Comparison of ENCODE assay signal across 8 mouse cellular contexts in genomic region chr11:20561323-20562002, GRCm38 (mm10). TPM values are rescaled to one million over a fixed set of nuclear protein-coding genes. Genes with fewer than 3 reads are reported as not detected.
A peak's percentile ranks its signal among the peaks of the same experiment; 100 is the strongest.
DNase-seq lines count a peak whose midpoint lies in the region; ATAC-seq and TF ChIP-seq lines count a peak whose summit lies in the region.

No protein-coding gene starts in this region.

- no peaks in the 10 kb centered on the region for H3K9me3 ChIP-seq in erythroblast, embryonic 14.5 days (ENCODE audit: control insufficient read depth, low read length)
- peaks cover 5% of the 10 kb centered on the region; the same call in 1 of the 2 replicates for H3K9me3 ChIP-seq in limb, embryonic 14.5 days (ENCODE audit: control insufficient read depth, low read length)
- H3K9me3 ChIP-seq in midbrain, embryonic 13.5 days: 0 out of 2 replicates have a peak, but pooled peaks cover 4% of the 10 kb centered on the region

- ATAC-seq in limb, embryonic 14.5 days (ENCODE audit: low FRiP score, low read depth): peak; percentile 92
- peak; percentile 98 for ATAC-seq in midbrain, embryonic 13.5 days

- H3K4me1 ChIP-seq in kidney, adult 2 months (ENCODE audit: control insufficient read depth, insufficient read depth, low read length): peaks cover 3% of the 10 kb centered on the region; the same call in 1 of the 2 replicates
- H3K4me1 ChIP-seq in erythroblast, embryonic 14.5 days (ENCODE audit: control insufficient read depth): peaks cover 61% of the 10 kb centered on the region
- peaks cover 32% of the 10 kb centered on the region for H3K4me1 ChIP-seq in limb, embryonic 14.5 days (ENCODE audit: control insufficient read depth, insufficient read depth, low read length)
- H3K4me1 ChIP-seq in midbrain, embryonic 13.5 days (replicated peaks): peaks cover 11% of the 10 kb centered on the region

- H3K9ac ChIP-seq in limb, embryonic 14.5 days (ENCODE audit: low read depth, low read length, severe bottlenecking): 0 out of 2 replicates have a peak overlapping the region, but pooled peaks have one; percentile 32
- peak overlapping the region; percentile 51 for H3K9ac ChIP-seq in midbrain, embryonic 13.5 days (replicated peaks)

- no peak for TF ChIP-seq CTCF in kidney, adult 2 months (conservative IDR thresholded peaks at IDR 0.05; ENCODE audit: insufficient read depth, insufficient read length, low read depth, low read length)
- no peak for TF ChIP-seq CTCF in brain, embryonic 14.5 days (IDR thresholded peaks at IDR 0.05; ENCODE audit: borderline replicate concordance, extremely low read depth, insufficient read depth, insufficient read length)

- H3K4me3 ChIP-seq in kidney, adult 2 months (ENCODE audit: insufficient read depth, low read depth, low read length): peak overlapping the region; percentile 45; the same call in 1 of the 2 replicates
- H3K4me3 ChIP-seq in erythroblast, embryonic 14.5 days (replicated peaks): peak overlapping the region; percentile 59
- H3K4me3 ChIP-seq in limb, embryonic 14.5 days (replicated peaks; ENCODE audit: low read length): peak overlapping the region; percentile 18
- H3K4me3 ChIP-seq in midbrain, embryonic 13.5 days (replicated peaks): peak overlapping the region; percentile 30

- peak overlapping the region; percentile 42 for H3K4me2 ChIP-seq in limb, embryonic 14.5 days (replicated peaks; ENCODE audit: low read depth, low read length, severe bottlenecking)
- peak overlapping the region; percentile 51 for H3K4me2 ChIP-seq in midbrain, embryonic 13.5 days (replicated peaks)

- no peaks in the 10 kb centered on the region for H3K27me3 ChIP-seq in kidney, adult 2 months (replicated peaks; ENCODE audit: control insufficient read depth, insufficient read depth, low read length)
- H3K27me3 ChIP-seq in erythroblast, embryonic 14.5 days (ENCODE audit: control insufficient read depth): no peaks in the 10 kb centered on the region
- no peaks in the 10 kb centered on the region for H3K27me3 ChIP-seq in limb, embryonic 14.5 days (ENCODE audit: control insufficient read depth, insufficient read depth, low read length)
- H3K27me3 ChIP-seq in midbrain, embryonic 13.5 days: no peaks in the 10 kb centered on the region

- intact Hi-C loops in heart, postnatal 36 days (cut with DNase I): no loop called here

- no peak for TF ChIP-seq POLR2A in kidney, adult 2 months (IDR thresholded peaks at IDR 0.05; ENCODE audit: low read depth, low read length)
- TF ChIP-seq POLR2A in brain, embryonic 14.5 days (IDR thresholded peaks at IDR 0.05; ENCODE audit: borderline replicate concordance, extremely low read depth, insufficient read depth, insufficient read length, poor library complexity, severe bottlenecking): no peak
- no peak for TF ChIP-seq POLR2A in limb, embryonic 14.5 days (IDR thresholded peaks at IDR 0.05; ENCODE audit: borderline replicate concordance, extremely low read depth, insufficient read depth, insufficient read length)

- DNase-seq in kidney, adult 2 months: peak; percentile 45
- DNase-seq in kidney, adult 11 months: no peak
- DNase-seq in brain, embryonic 14.5 days (ENCODE audit: low read depth): peak; percentile 94
- peak; percentile 43 to 45 for DNase-seq in heart, postnatal 36 days
- DNase-seq in limb, embryonic 14.5 days (ENCODE audit: low spot score): peak; percentile 66
- peak; percentile 72 for DNase-seq in thymus, postnatal 0 days (ENCODE audit: low spot score)

- no peaks in the 10 kb centered on the region for H3K36me3 ChIP-seq in kidney, adult 2 months (ENCODE audit: control insufficient read depth, insufficient read depth, low read length)
- peaks cover 4% of the 10 kb centered on the region; the same call in 1 of the 2 replicates for H3K36me3 ChIP-seq in erythroblast, embryonic 14.5 days (ENCODE audit: control insufficient read depth)
- H3K36me3 ChIP-seq in limb, embryonic 14.5 days (ENCODE audit: control insufficient read depth, insufficient read depth, low read length): no peaks in the 10 kb centered on the region
- H3K36me3 ChIP-seq in midbrain, embryonic 13.5 days: no peaks in the 10 kb centered on the region

- WGBS in kidney, adult 2 months: 5% methylated on average over 13 of the region's 13 CpGs
- WGBS in limb, embryonic 14.5 days: 11% methylated on average over 13 of the region's 13 CpGs
- 11% methylated on average over 13 of the region's 13 CpGs for WGBS in midbrain, embryonic 13.5 days

- H3K27ac ChIP-seq in kidney, adult 2 months (ENCODE audit: insufficient read depth, low read depth, low read length): no peak overlapping the region
- no peak overlapping the region for H3K27ac ChIP-seq in limb, embryonic 14.5 days (replicated peaks; ENCODE audit: low read depth, low read length)
- peak overlapping the region; percentile 68 for H3K27ac ChIP-seq in midbrain, embryonic 13.5 days

RNA-seq across cellular contexts. Expression of gene Sertad2, which starts 18.4 kb away (rescaled TPM):
- 24.9 and 33.6 TPM in 2 replicates for polyA plus RNA-seq in kidney, adult 2 months (2012; rRNA removed)
- polyA plus RNA-seq in brain, embryonic 14.5 days (2012; rRNA removed): 20.0 and 21.9 TPM in 2 replicates
- 5.4 and 5.5 TPM in 2 replicates for polyA plus RNA-seq in erythroblast, embryonic 14.5 days (2012)
- 10 to 100 TPM; 17.1 to 22.1 TPM for total RNA-seq in heart, postnatal 36 days (2021)
- polyA plus RNA-seq in limb, embryonic 14.5 days (2012; rRNA removed): 21.1 and 32.2 TPM in 2 replicates
- polyA plus RNA-seq in limb, embryonic 14.5 days (2014; fragmentation: Nextera tagmentation; extraction: Ambion mirVana): 40.1 and 43.1 TPM in 2 replicates
- 29.8 and 32.0 TPM in 2 replicates for polyA plus RNA-seq in midbrain, embryonic 13.5 days (2015; fragmentation: Nextera tagmentation; extraction: Ambion mirVana)
- 26.9 and 29.2 TPM in 2 replicates for polyA plus RNA-seq in thymus, postnatal 0 days (2015; fragmentation: Nextera tagmentation; extraction: Ambion mirVana)
